Mouse (Mus musculus) common myeloid progenitor, adult 5-6 weeks (primary cell): Measurements from ENCODE around the gene Slfn5. TPM values are rescaled to one million over a fixed set of nuclear protein-coding genes. Genes with fewer than 3 reads are reported as not detected.
"Not testable (repeated sequence)": the region's sequence is repeated elsewhere in the genome, so short reads cannot be mapped to it uniquely, and the experiment has no call there.

Source experiments
- ATAC-seq: replicated peaks from 2 replicates; pipeline ENCODE4 v1.8.0; 2016; ENCODE audit warnings: low read depth, mild to moderate bottlenecking, moderate TSS enrichment, inconsistent platforms; ENCODE audit not compliant: poor library complexity, severe bottlenecking
- total RNA-seq: library from RNA; stranded (forward); fragments of 200-1000, 187-1606 nt; gene quantifications from 2 replicates; pipeline ENCODE4 v1.2.3, GENCODE M21; 2017

Slfn5 gene
- 3.2 and 6.4 TPM in 2 replicates for total RNA-seq

GRCm38 (mm10) chr11:82950736-82951481, at the start of gene Slfn5:
Gene Slfn5 (plus strand): TSS chr11:82951349.
- ATAC-seq, result no peak

DNA sequence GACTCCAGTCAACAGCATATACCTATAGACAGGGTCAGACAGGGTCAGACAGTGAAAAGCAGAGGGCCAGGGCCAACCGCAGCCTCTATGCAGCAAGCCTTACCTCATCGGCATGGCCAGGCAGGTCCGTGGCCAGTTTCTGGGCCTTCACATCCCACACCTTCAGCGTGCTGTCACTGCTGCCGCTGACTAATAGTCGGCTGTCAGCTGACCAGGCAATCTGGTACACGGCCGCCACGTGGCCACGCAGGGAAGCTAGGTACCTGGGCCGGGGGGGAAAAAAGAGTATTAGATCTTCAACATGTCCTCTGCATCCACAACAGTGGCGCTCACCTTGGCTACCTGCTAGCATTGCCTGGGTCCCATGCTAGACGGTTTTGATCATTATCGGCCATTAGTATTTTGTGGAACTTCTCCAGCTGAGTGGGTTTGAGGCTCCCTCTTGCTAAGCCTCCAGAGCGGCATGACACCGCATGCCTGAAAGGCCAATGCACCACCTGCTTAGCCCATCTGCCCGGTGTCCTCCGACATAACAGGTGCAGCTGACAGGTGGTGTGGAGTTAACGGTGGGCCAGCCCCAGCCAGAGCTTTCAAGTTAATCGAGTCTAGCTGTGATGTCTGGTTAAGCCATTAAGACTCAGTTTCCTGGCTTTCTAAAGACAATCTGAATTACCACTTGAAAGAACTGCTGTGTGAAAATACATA, 49.4 kb upstream of the Slfn5 start:
- ATAC-seq, result no peak

DNA sequence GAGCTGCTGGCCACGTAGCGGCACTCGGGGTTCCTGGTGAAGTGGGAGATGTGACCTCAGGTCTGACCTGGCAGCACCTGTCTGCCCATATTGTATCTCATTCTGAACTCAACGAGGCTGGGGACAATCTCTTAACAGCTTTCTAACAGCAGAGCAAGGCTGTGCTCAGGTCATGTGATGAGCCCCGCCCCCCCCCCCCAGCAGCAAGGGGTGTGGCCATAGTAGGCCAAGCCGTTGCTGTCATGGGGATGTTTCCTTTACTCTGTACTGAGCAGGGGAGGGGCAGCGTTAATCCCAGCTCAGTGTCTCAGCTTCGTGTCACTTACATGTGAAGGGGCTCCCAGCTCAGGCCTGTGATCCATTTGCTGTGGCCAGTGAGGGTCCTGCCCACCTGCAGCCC, 46.2 kb upstream of the Slfn5 start:
- no peak for ATAC-seq

- no peak for ATAC-seq
Measured at GRCm38 (mm10) chr11:82905816-82906215, 45.3 kb upstream of the Slfn5 start.

DNA sequence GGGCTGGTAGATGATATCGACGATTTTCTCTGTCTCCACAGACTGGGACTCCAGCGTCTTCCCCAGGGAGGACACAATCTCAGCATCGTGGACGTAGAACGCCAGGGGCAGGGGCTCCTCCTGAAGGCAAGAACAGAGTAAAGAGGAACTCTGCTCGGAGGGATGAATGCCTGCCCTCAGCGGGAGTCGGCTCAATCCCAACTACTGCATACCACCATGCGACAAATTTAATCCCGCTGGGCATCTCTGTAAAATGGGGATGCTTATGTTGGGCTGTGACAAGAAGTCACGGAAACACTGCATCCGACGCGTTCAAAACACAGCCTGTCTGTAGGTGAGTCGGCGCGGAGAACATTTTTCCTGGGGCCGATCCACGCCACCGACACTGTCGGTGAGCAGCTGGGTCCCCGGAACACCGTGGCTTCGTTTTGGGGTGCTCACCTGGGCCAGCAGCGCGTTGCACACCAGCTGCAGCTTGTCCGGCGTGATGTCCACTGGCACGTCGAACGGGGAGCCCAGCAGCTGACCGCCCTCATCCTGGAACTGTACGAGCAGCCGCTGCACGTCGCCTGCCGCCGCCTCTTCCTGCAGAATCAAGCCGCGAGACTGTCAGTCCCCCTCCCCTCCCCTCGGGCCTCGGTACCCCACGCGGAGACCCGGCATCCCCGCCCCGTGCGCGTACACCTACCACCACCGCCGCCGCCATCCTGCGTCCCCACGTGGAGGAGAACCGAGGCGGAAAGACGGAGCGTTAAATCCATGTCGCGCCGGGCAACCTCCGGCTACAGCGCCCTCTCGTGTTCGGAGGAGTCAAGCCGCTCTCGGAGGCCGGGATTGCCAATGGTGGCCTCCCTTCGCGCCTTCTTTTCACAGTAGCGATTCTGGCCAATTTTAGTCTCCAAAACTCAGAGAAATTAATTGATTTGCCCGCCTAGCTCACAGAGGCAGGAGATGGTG, 43.2 kb upstream of the Slfn5 start, which contains the start of gene Nle1:
TSS of gene Nle1 (minus strand) at position 761 of the 957 bp plus-strand sequence.
- peak; percentile 95 for ATAC-seq

DNA sequence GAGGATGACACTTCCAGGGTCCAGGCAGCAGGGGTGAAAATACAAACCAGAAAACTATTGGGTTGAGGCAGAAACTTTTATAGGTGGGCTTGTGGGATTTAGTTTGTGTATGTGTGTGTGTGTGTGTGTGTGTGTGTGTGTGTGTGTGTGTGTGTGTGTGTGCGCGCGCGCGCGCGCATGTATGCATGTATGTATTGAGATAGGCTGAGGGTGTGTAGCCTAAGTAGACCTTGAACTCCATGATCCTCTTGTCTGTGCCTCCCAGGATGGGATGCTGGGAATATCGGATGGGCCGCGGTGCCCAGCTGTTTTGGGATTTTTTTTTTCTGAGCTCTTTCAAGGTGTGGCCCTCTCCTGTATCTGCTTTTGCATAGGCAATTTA, 42.5 kb upstream of the Slfn5 start:
- no peak for ATAC-seq

- no peak for ATAC-seq
Measured at GRCm38 (mm10) chr11:82910250-82910649, 40.9 kb upstream of the Slfn5 start, which contains the start of gene Unc45b. Gene Unc45b (plus strand): TSS chr11:82910550.

- ATAC-seq, result no peak
Measured at GRCm38 (mm10) chr11:82910679-82911389, 40.3 kb upstream of the Slfn5 start.

GRCm38 (mm10) chr11:82914711-82915352, 36.3 kb upstream of the Slfn5 start:
- peak; percentile 87 for ATAC-seq

DNA sequence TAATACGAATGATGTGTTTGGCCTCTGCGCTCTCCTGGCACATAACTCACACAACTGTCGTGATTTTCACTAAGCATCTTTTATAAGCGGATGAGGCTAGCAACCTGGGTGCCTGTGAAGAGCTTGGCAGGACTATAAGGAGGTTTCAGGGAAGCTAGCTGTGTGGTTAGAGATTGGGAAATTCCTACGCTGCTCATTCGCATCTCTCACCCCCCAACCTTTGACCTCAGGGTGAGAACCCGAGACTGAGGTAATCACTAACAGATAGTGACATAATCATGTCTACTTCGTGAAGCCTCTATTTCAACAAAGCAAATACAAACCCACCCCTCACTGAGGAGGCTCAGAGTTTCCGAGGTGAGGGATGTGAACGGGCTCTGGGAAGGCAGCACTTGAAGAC, 30.4 kb upstream of the Slfn5 start:
- no peak for ATAC-seq

DNA sequence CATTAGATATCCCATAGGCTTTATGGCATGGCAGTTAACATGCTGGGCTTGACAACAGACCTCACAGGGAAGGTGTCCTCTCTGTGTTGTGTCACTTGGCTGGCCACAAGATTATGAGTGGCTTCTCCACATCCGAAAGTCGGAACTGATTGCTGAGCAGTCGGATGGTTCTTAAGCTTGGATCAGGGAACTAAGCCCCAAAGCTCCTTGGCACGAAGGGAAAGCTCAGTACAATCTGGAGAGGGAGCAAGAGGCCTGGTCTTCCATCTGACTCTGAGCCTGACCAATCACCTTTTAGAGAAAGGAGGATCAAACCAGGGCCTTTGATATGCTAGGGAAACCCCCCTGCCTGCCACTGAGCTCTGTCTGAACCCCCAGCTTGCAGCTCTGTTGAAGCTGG, 29.5 kb upstream of the Slfn5 start:
- no peak for ATAC-seq

GRCm38 (mm10) chr11:82923910-82924309, 27.2 kb upstream of the Slfn5 start:
- ATAC-seq, result not testable (repeated sequence)

- peak; percentile 37; the same call in 1 of the 2 replicates for ATAC-seq
Measured at GRCm38 (mm10) chr11:82928897-82929632, 22.1 kb upstream of the Slfn5 start.

DNA sequence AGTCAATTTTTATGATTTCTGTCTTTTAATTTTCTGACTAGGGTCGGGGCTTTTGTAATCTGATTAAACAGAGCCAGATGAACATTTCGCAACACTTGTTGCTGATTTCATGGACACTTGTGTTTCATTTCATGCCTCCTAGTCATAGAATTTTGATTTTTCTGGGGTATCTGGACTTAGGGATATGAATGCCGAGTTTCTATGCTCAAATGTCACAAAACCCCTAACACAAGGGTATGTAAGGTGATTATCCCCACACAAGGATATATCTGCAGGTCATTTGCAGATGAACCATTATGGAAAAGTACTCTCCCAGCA, 21.6 kb upstream of the Slfn5 start:
- 0 out of 2 replicates have a peak, but pooled peaks have one; percentile 31 for ATAC-seq

DNA sequence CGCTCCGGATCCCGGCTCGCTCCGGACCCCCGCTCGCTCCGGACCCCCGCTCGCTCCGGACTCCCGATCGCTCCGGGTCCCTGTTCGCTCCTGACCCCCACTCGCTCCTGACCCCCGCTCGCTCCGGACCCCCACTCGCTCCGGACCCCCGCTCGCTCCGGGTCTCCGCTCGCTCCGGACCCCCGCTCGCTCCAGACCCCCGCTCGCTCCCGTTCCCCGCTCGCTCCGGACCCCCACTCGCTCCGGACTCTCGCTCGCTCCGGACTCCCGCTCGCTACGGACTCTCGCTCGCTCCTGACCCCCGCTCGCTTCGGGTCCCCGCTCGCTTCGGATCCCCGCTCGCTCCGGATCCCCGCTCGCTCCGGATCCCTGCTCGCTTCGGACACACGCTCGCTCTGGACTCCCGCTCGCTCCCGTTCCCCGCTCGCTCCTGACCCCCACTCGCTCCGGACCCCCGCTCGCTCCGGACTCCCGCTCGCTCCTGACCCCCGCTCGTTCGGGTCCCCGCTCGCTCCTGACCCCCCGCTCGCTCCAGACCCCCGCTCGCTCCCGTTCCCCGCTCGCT, 20.7 kb upstream of the Slfn5 start:
- not testable (repeated sequence) for ATAC-seq

DNA sequence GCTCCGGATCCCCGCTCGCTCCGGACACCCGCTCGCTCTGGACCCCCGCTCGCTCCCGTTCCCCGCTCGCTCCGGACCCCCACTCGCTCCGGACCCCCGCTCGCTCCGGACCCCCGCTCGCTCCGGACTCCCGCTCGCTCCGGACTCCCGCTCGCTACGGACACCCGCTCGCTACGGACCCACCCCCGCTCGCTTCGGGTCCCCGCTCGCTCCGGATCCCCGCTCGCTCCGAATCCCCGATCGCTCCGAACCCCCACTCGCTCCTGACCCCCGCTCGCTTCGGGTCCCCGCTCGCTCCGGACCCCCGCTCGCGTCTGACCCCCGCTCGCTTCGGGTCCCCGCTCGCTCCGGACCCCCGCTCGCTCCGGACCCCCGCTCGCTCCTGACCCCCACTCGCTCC, 20.0 kb upstream of the Slfn5 start:
- not testable (repeated sequence) for ATAC-seq

DNA sequence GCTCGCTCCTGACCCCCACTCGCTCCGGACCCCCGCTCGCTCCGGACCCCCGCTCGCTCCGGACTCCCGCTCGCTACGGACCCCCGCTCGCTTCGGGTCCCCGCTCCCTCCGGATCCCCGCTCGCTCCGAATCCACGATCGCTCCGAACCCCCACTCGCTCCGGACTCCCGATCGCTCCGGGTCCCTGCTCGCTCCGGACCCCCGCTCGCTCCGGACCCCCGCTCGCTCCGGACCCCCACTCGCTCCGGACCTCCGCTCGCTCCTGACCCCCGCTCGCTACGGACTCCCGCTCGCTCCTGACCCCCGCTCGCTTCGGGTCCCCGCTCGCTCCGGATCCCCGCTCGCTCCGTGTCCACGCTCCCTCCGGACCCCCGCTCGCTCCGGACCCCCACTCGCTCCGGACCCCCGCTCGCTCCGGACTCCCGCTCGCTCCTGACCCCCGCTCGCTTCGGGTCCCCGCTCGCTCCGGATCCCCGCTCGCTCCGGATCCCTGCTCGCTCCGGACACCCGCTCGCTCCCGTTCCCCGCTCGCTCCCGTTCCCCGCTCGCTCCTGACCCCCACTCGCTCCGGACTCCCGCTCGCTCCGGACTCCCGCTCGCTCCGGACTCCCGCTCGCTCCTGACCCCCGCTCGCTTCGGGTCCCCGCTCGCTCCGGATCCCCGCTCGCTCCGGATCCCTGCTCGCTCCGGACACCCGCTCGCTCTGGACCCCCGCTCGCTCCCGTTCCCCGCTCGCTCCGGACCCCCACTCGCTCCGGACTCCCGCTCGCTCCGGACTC, 19.3 kb upstream of the Slfn5 start:
- ATAC-seq, result not testable (repeated sequence)

- ATAC-seq, result no peak
Measured at GRCm38 (mm10) chr11:82933186-82933585, 18.0 kb upstream of the Slfn5 start.
